Mouse (Mus musculus) CD4-positive helper T cell, adult 2 months (primary cell): ENCODE measurements around the gene Postn.

Source experiments
- DNase-seq: peaks from one replicate; pipeline ENCODE4 v3.0.0-alpha.2; 2012; ENCODE audit warnings: low read depth, missing footprints, low spot score

Postn gene

GRCm38 (mm10) chr3:54417833-54418386, 57.0 kb downstream of the Postn start:
- no peak for DNase-seq

- DNase-seq, result no peak
These were observed 59.5 kb downstream of the Postn start for GRCm38 (mm10) chr3:54420189-54420928.

- DNase-seq, result no peak
These were observed 60.1 kb downstream of the Postn start for GRCm38 (mm10) chr3:54420983-54421382.

- no peak for DNase-seq
These were observed 60.8 kb downstream of the Postn start for GRCm38 (mm10) chr3:54421666-54422065.

GRCm38 (mm10) chr3:54424146-54424545, 63.2 kb downstream of the Postn start:
- no peak for DNase-seq

- DNase-seq, result no peak
These were observed 70.8 kb downstream of the Postn start for GRCm38 (mm10) chr3:54431663-54432062.

- no peak for DNase-seq
These were observed 71.3 kb downstream of the Postn start for GRCm38 (mm10) chr3:54432167-54432566.

- no peak for DNase-seq
These were observed 71.7 kb downstream of the Postn start for GRCm38 (mm10) chr3:54432605-54433004.

- DNase-seq, result no peak
These were observed 73.7 kb downstream of the Postn start for GRCm38 (mm10) chr3:54434571-54434970.

- no peak for DNase-seq
These were observed 75.6 kb downstream of the Postn start for GRCm38 (mm10) chr3:54436373-54436964.
